7 mouse cellular contexts compared by ENCODE assay signal in genomic region chr19:32712588-32713042, GRCm38 (mm10). TPM values are rescaled to one million over a fixed set of nuclear protein-coding genes. Genes with fewer than 3 reads are reported as not detected.
DNase-seq lines count a peak whose midpoint lies in the region; TF ChIP-seq lines count a peak whose summit lies in the region.

No protein-coding gene starts in this region.

- peak overlapping the region; percentile 67 for H3K4me3 ChIP-seq in cortical plate, adult 2 months (ENCODE audit: insufficient read depth, low read length)
- peak overlapping the region; percentile 91 for H3K4me3 ChIP-seq in midbrain, embryonic 10.5 days

- peaks cover 2% of the 10 kb centered on the region; the same call in 1 of the 2 replicates for H3K4me1 ChIP-seq in cortical plate, adult 2 months (ENCODE audit: control insufficient read depth, insufficient read depth, low read length)
- peaks cover 34% of the 10 kb centered on the region for H3K4me1 ChIP-seq in midbrain, embryonic 10.5 days

- DNase-seq in adrenal gland, adult 2 months, result peak; percentile 82
- peak; percentile 54 to 61 for DNase-seq in gastrocnemius, adult 8-10 months (ENCODE audit: low spot score in 2 of 2)
- DNase-seq in induced T-regulatory cell, adult 2 months (ENCODE audit: low read depth), result peak; percentile 94
- DNase-seq in left cerebral cortex, postnatal 36 days (ENCODE audit: low spot score in 2 of 2), result peak; percentile 65 to 70
- peak; percentile 80 for DNase-seq in midbrain, embryonic 10.5 days (ENCODE audit: low spot score)
- peak; percentile 70 for DNase-seq in skeletal muscle tissue, adult 2 months (ENCODE audit: low read depth, low spot score)

- H3K9me3 ChIP-seq in midbrain, embryonic 10.5 days (replicated peaks), result no peaks in the 10 kb centered on the region

- intact Hi-C loops in left cerebral cortex, postnatal 36 days (cut with DNase I), result loop anchor here (2.0 kb wide), 1 partner anchor 44 kb away; the partner anchor contains the start of gene Pten

- TF ChIP-seq CTCF in cortical plate, adult 2 months (IDR thresholded peaks at IDR 0.05; ENCODE audit: extremely low read depth, insufficient read depth, low read length), result no peak

- H3K36me3 ChIP-seq in midbrain, embryonic 10.5 days, result peaks cover 6% of the 10 kb centered on the region; the same call in 1 of the 2 replicates

- WGBS in midbrain, embryonic 10.5 days, result 0% methylated on average over 11 of the region's 11 CpGs

- H3K27me3 ChIP-seq in midbrain, embryonic 10.5 days (ENCODE audit: low read depth, poor library complexity, severe bottlenecking), result no peaks in the 10 kb centered on the region

- peak; percentile 33; the same call in 1 of the 2 replicates for TF ChIP-seq POLR2A in cortical plate, adult 2 months (IDR thresholded peaks at IDR 0.05; ENCODE audit: extremely low read depth, insufficient read depth, low read length)

- H3K27ac ChIP-seq in cortical plate, adult 2 months (ENCODE audit: insufficient read depth, low read length), result peak overlapping the region; percentile 97
- peak overlapping the region; percentile 97 for H3K27ac ChIP-seq in midbrain, embryonic 10.5 days (replicated peaks)

RNA-seq across cellular contexts. Expression of gene Atad1, which starts 27.0 kb away (rescaled TPM):
- 10 to 100 TPM; 79.1 to 86.3 TPM for total RNA-seq in adrenal gland, adult 2 months (2021)
- 1.6 and 2.0 TPM in 2 replicates for polyA plus RNA-seq in adrenal gland, adult 2 months (2012; rRNA removed)
- 69.5 and 71.0 TPM in 2 replicates for polyA plus RNA-seq in cortical plate, adult 2 months (2012; rRNA removed)
- 10 to 100 TPM; 58.0 to 72.1 (median 60.8) TPM for total RNA-seq in gastrocnemius, adult 8-10 months (2022)
- total RNA-seq in left cerebral cortex, postnatal 36 days (2021), result 10 to 100 TPM; 94.7 to 97.0 TPM
- 78.0 and 84.4 TPM in 2 replicates for polyA plus RNA-seq in midbrain, embryonic 10.5 days (2016; fragmentation: Nextera tagmentation; extraction: Ambion mirVana)

RNA-seq across cellular contexts. Expression of gene Pten, which starts 44.7 kb away (rescaled TPM):
- 10 to 100 TPM; 71.3 to 76.2 TPM for total RNA-seq in adrenal gland, adult 2 months (2021)
- 25.5 and 38.3 TPM in 2 replicates for polyA plus RNA-seq in adrenal gland, adult 2 months (2012; rRNA removed)
- 60.7 and 62.2 TPM in 2 replicates for polyA plus RNA-seq in cortical plate, adult 2 months (2012; rRNA removed)
- 10 to 100 TPM; 28.0 to 39.8 (median 32.4) TPM for total RNA-seq in gastrocnemius, adult 8-10 months (2022)
- 100 to 1,000 TPM; 146 to 153 TPM for total RNA-seq in left cerebral cortex, postnatal 36 days (2021)
- 6.8 and 7.6 TPM in 2 replicates for polyA plus RNA-seq in midbrain, embryonic 10.5 days (2016; fragmentation: Nextera tagmentation; extraction: Ambion mirVana)

Comparison
In these comparisons a context has a peak if more than half of its experiments do, and no peak if none do; other contexts are left out.
1. Peak in every context shown above with its lines: DNase-seq, H3K4me3 ChIP-seq and H3K27ac ChIP-seq.